Mouse (Mus musculus): ENCODE measurements around the gene Agtpbp1. TPM values are rescaled to one million over a fixed set of nuclear protein-coding genes. Genes with fewer than 3 reads are reported as not detected.
A peak's percentile ranks its signal among the peaks of the same experiment; 100 is the strongest.

Agtpbp1 gene
- total and polyA plus RNA-seq, 3 experiments: 24.2 to 117 (median 33.7) TPM

DNA sequence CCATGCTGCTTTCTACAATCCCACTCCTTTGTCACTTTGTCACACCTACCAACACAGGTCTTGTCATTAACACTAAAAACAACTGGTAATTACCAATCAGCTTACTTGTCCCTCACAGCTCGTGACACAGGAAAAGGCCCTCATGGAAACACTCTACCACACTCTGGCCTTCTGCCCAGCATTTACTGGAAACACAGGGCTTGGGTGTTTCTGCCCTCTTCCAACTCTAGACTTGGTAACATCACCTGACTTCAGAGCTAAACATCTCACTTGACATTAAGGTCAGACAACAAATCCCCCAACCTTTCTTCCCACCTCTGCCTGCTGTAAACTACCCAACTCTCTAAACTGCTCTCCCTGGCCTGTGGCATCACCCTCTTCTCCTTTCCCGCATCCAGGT, 37.9 kb downstream of the Agtpbp1 start:
- Histone ChIP-seq H3K9ac (ENCODE audit: control insufficient read depth, low read depth, low read length, poor library complexity, severe bottlenecking) (no peak overlapping the region), H3K36me3 (ENCODE audit: control insufficient read depth in 1 of 2, insufficient read depth in 2 of 2, low read length in 2 of 2) (peaks cover 0 to 52% of the 10 kb centered on the region in 2 experiments; a peak in 2 of 4 replicates), H3K27ac (ENCODE audit: control insufficient read depth, low read depth, low read length) (no peak overlapping the region), H3K27me3 (ENCODE audit: control insufficient read depth in 1 of 2, insufficient read depth in 2 of 2, low read length in 2 of 2) (no peaks in the 10 kb centered on the region), H3K79me2 (ENCODE audit: control insufficient read depth, insufficient read depth, low read length, poor library complexity) (peaks cover 37% of the 10 kb centered on the region), H3K4me3 (ENCODE audit: control insufficient read depth in 1 of 2, insufficient read depth in 1 of 2, low read depth in 2 of 2, low read length in 2 of 2) (no peak overlapping the region), H3K9me3 (replicated peaks; ENCODE audit: insufficient read depth, low read length) (no peaks in the 10 kb centered on the region), H3K4me1 (ENCODE audit: control insufficient read depth in 1 of 2, insufficient read depth in 2 of 2, low read length in 2 of 2) (peaks cover 40 to 48% of the 10 kb centered on the region in 2 experiments)
- TF ChIP-seq E2F4 (IDR thresholded peaks at IDR 0.05; ENCODE audit: borderline replicate concordance, low read depth, low read length) (no peak), ZKSCAN1 (IDR thresholded peaks at IDR 0.05; ENCODE audit: low read depth, low read length) (no peak), GABPA (IDR thresholded peaks at IDR 0.05; ENCODE audit: low read depth, low read length) (no peak), ZC3H11A (IDR thresholded peaks at IDR 0.05; ENCODE audit: low read depth, low read length) (no peak), EP300 (IDR thresholded peaks at IDR 0.05; ENCODE audit: low read depth in 1 of 2, low read length in 2 of 2) (no peak), CHD1 (IDR thresholded peaks at IDR 0.05; ENCODE audit: low read depth, low read length) (no peak), NELFE (IDR thresholded peaks at IDR 0.05; ENCODE audit: low read depth, low read length) (no peak), MXI1 (IDR thresholded peaks at IDR 0.05; ENCODE audit: low read depth, low read length) (no peak), BHLHE40 (IDR thresholded peaks at IDR 0.05; ENCODE audit: borderline replicate concordance, low read depth, low read length) (no peak), ELF1 (IDR thresholded peaks at IDR 0.05; ENCODE audit: low read depth, low read length) (no peak), MAFK (IDR thresholded peaks at IDR 0.05; ENCODE audit: borderline replicate concordance, low read depth, low read length) (no peak), HCFC1 (IDR thresholded peaks at IDR 0.05; ENCODE audit: low read depth, low read length) (no peak), ZNF384 (IDR thresholded peaks at IDR 0.05; ENCODE audit: low read depth, low read length) (no peak), GATA1 (IDR thresholded peaks at IDR 0.05; ENCODE audit: low read depth, low read length) (no peak), USF1 (IDR thresholded peaks at IDR 0.05; ENCODE audit: low read depth, low read length) (no peak), ETS1 (IDR thresholded peaks at IDR 0.05; ENCODE audit: low read depth, low read length) (no peak), KAT2A (conservative IDR thresholded peaks at IDR 0.05; ENCODE audit: low read depth, low read length) (no peak), POLR2A (IDR thresholded peaks at IDR 0.05; ENCODE audit: control insufficient read depth in 1 of 2, insufficient read depth in 1 of 2, low read depth in 1 of 2, low read length in 2 of 2, poor library complexity in 1 of 2) (no peak), SIN3A (IDR thresholded peaks at IDR 0.05; ENCODE audit: low read length) (no peak)
- peak; percentile 34 for DNase-seq (ENCODE audit: low read depth, low spot score)

DNA sequence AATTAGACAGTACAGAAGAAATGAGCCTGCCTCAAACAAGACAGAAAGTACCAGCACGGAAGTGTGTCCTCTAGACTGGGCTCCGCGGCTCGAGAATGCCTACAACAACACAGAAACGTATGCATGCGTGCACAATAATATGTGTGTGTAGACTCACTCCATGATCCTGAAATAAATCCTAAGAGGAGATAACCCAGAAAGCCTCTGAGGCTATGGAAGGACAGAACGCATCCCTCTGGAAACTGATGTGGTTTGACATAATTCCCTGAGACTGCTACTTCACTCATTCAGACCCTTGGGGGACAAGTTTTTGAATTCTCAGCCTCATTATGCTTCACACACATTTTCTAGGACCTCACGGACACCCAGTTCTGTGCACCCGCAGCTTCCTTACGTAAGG, 42.6 kb downstream of the Agtpbp1 start:
- Histone ChIP-seq H3K36me3 (ENCODE audit: control insufficient read depth in 1 of 2, insufficient read depth in 2 of 2, low read length in 2 of 2) (peaks cover 2 to 13% of the 10 kb centered on the region in 2 experiments; a peak in 3 of 4 replicates), H3K9me3 (replicated peaks; ENCODE audit: insufficient read depth, low read length) (no peaks in the 10 kb centered on the region), H3K4me3 (ENCODE audit: control insufficient read depth in 1 of 2, insufficient read depth in 1 of 2, low read depth in 2 of 2, low read length in 2 of 2) (no peak overlapping the region), H3K27me3 (ENCODE audit: control insufficient read depth in 1 of 2, insufficient read depth in 2 of 2, low read length in 2 of 2) (no peaks in the 10 kb centered on the region), H3K9ac (ENCODE audit: control insufficient read depth, low read depth, low read length, poor library complexity, severe bottlenecking) (no peak overlapping the region), H3K27ac (ENCODE audit: control insufficient read depth, low read depth, low read length) (no peak overlapping the region), H3K79me2 (ENCODE audit: control insufficient read depth, insufficient read depth, low read length, poor library complexity) (peaks cover 15% of the 10 kb centered on the region), H3K4me1 (ENCODE audit: control insufficient read depth in 1 of 2, insufficient read depth in 2 of 2, low read length in 2 of 2) (peaks cover 12 to 19% of the 10 kb centered on the region in 2 experiments)
- DNase-seq (ENCODE audit: low read depth, low spot score): no peak
- no peak for TF ChIP-seq JUND (IDR thresholded peaks at IDR 0.05; ENCODE audit: low read depth, low read length)
- no peak for TF ChIP-seq MXI1 (IDR thresholded peaks at IDR 0.05; ENCODE audit: low read depth, low read length)
- TF ChIP-seq ELF1 (IDR thresholded peaks at IDR 0.05; ENCODE audit: low read depth, low read length): no peak
- no peak for TF ChIP-seq CHD2 (IDR thresholded peaks at IDR 0.05; ENCODE audit: low read length)
- TF ChIP-seq ZC3H11A (IDR thresholded peaks at IDR 0.05; ENCODE audit: low read depth, low read length): no peak
- no peak for TF ChIP-seq MAFK (IDR thresholded peaks at IDR 0.05; ENCODE audit: borderline replicate concordance, low read depth, low read length)
- TF ChIP-seq E2F4 (IDR thresholded peaks at IDR 0.05; ENCODE audit: borderline replicate concordance, low read depth, low read length): no peak
- no peak for TF ChIP-seq RAD21 (IDR thresholded peaks at IDR 0.05; ENCODE audit: low read depth, low read length)
- TF ChIP-seq CTCF (IDR thresholded peaks at IDR 0.05 in 2 of 3, conservative IDR thresholded peaks at IDR 0.05 in 1 of 3; ENCODE audit: control insufficient read depth in 1 of 3, insufficient read depth in 1 of 3, low read depth in 2 of 3, low read length in 3 of 3, poor library complexity in 1 of 3, severe bottlenecking in 1 of 3): no peak
- TF ChIP-seq EP300 (IDR thresholded peaks at IDR 0.05; ENCODE audit: low read depth in 1 of 2, low read length in 2 of 2): no peak
- no peak for TF ChIP-seq TBP (IDR thresholded peaks at IDR 0.05; ENCODE audit: low read depth, low read length)
- no peak for TF ChIP-seq ETS1 (IDR thresholded peaks at IDR 0.05; ENCODE audit: low read depth, low read length)
- no peak for TF ChIP-seq NRF1 (IDR thresholded peaks at IDR 0.05; ENCODE audit: insufficient read depth, low read depth, low read length, poor library complexity, severe bottlenecking)
- no peak for TF ChIP-seq ZNF384 (IDR thresholded peaks at IDR 0.05; ENCODE audit: low read depth, low read length)
